Mouse (Mus musculus) heart, adult 9 months (tissue): ENCODE data around the gene Rsc1a1.

ENCODE experiments used
- DNase-seq, 2 experiments: peaks; one replicate each; pipeline ENCODE4 v3.0.0; 2022; ENCODE audit warnings: low spot score in 2 of 2

Gene Rsc1a1

DNA sequence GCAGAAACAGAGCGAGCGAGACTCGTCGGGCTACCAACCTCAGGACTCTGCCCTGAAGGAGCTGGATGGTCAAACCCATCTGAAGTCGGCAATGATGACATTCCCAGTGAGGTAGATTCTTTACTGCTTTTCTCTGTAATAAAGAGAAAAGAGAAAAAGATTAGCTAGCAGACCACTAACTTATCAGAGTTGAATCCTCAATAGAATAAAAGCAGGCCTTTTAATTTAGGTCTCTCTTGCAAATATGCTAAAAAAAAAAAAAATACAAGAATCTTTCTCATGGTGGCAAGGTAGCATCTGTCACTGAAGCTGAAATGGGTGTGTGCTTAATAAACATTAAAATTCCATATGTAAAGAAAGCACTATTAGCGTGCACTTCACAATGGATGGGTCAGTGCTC, at the start of gene Rsc1a1:
TSS of gene Rsc1a1 (minus strand) at position 101 of the 400 bp plus-strand sequence.
- DNase-seq = no peak

DNA sequence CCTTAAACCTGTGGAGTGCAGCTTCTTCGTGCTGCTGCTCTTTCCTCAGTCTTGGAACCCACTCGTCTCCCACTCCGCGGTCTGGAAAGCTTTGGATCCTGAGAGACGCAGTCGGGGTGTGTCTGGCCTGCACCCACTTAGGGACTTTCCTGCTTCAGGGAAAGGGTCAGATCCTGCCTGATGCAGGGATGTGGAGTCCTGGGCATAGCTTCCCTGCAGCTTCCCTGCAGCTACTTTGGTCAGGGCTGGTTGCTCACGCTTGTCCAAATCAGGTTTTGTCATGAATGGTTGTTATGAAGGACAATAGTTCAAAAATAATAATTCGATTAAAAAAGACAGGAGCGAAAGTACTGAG, 49.8 kb upstream of the Rsc1a1 start:
- no peak for DNase-seq

DNA sequence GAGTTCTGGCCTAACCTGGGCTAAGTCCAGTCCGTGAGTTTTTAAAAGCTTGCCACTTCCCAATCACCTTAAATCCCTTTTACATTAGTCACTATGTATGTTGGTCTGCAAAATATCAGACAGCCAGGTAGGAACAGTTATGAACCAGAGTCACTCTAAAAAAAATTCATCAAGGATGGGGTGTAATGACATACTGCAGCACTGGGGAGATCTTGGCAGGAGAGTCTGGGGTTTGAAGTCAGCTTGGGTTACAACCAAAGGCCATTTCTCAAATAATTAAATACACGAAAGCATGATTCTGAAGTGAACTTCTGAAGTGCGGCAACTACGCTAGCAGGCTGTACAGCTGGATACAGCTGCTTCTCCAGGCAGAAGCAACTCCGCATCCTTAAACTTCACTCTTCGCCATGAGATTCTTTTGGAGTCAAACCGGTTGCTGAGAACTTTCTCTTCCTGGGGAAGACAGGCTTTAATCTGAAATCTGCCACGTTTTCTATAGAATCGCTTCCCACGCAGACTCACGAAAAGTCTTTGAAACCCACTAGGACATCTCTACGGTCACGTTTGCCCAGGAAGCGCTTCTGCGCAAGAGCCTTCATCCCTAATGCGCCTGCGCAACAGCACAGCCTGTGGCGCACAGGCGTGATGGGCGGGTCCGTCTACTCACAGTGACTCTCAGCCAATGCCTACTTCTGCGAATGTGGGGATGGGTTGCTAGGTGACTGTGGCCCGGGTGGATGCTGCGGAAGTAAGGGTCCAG, 49.2 kb upstream of the Rsc1a1 start:
- DNase-seq = peak; percentile 92 to 94

DNA sequence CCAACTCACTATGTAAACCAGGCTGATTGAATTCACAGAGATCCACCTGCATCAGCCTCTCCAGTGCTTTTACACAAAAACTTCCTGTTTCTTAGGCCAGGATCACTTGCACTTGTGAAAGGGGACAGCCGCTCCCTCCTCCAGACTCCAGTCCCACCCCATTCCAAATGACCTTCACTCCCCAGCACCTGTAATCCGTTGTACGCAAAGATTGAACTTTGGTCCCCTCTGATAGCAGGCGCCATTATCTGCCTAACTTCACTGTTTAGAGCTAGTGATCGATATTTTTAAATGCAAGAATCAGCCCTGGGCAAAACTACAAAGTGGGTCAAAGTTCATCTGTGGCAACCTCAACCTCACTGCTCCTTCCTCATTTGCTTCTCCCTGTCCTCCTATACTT, 46.4 kb upstream of the Rsc1a1 start:
- no peak for DNase-seq

DNA sequence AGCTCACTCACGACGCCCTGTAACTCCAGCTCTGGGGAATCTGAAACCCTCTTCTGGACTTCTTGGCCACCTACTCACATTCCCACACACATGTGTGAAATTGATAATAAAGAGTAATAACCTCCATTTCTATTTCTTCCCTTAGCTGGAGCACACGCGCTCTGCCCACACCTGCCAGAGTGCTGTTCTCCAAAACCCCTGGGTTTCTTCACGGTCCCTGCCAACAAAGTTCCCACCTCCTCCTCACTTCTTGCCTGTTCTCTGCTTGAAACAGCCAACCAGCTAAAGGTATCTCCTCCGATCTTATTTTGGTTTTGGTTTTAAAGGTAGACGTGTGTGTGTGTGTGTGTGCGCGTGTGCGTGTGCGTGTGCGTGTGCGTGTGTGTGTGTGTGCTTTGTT, 45.0 kb upstream of the Rsc1a1 start:
- no peak for DNase-seq

DNA sequence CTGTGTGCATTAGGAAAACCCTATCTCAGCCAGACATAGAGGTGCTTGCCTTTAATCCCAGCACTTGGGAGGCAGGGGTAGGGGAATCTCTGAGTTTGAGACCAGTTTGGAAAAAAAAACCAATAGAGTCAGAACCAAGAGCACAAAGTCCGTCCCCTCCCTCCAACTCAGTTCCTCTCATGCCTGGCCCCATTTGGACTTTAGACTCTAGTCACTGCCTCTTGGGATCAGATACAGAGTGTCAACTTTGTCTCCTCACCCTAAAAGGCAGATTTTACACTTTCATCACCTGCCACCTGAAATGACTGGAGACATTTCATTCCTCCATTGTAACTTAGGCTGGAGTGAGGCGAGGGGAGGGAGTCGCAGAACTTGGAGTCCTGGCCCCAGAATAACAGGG, 43.9 kb upstream of the Rsc1a1 start:
- no peak for DNase-seq

DNA sequence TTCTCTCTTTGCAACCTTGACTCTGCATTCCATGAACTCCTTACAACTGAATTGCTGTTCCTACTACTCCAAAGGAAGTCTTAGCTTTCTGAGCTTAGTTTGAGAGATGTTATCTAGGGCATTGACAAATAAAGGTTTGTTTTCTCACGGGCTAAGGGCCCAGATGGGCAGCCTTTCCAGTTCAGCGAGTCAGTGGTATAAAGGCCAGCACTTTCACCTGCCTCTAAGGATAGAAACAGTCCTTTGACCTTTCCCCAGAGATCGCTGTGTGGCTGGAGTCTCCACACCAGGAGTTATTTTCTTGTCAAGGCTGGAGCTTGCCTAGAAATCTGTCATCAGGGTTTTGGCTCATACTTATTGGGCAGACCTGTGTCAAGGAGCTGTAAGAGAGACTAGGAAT, 40.3 kb upstream of the Rsc1a1 start:
- DNase-seq = no peak

DNA sequence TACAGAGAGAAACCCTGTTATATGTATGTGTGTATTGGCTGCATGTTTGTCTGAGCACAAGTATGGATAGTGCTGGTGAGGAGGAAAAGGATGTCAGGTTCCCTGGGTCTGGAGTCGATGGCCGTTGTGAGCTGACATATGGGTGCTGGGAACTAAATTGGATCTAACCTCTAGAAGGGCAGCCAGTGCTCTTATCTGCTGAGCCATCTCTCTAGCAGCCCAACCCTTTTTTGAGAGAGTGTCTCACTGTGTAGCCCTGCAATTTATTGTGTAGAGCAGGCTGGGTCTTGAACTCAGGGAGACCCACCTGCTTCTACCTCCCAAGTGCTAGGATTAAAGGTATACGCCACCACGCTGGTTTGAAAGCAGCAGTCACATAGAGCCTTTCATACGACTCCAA, 39.9 kb upstream of the Rsc1a1 start:
- DNase-seq = no peak

DNA sequence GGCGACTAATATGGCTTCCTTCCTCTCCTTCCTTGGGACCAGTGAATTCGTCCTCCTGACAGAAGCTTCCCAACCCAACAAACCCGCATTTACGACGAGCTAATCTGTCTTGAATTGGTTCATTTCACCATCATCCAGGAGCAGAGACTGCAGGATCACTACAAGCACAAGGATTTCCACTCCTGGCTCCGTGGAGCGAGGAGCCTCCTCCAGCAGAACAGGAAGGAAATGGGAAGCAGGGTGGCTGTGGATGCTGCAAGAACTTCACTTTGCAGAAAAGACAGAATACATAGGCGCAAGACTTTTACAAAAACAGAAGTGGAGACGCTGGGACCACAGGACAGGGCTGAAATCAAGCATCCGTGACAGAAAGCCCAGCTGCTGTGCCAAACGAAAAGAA, 39.2 kb upstream of the Rsc1a1 start:
- DNase-seq = no peak

DNA sequence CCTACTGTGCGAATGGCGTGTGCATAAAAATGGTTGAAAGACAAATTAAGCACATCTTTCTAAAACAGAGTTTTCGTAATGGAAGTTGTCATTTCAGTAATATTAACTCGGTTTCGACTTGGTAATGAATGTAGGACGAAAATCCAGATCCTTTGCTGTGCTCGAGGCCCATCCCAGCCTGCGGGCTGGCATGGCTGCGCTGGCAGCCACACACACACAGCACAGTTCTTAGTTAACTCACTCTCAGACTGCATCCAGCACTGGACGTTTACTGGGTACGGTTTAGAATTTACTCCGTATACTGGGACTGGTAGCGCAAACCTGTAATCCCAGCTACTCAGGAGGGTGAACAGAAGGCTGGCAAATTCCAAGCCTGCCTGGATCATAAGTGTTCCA, 38.3 kb upstream of the Rsc1a1 start:
- DNase-seq = no peak

DNA sequence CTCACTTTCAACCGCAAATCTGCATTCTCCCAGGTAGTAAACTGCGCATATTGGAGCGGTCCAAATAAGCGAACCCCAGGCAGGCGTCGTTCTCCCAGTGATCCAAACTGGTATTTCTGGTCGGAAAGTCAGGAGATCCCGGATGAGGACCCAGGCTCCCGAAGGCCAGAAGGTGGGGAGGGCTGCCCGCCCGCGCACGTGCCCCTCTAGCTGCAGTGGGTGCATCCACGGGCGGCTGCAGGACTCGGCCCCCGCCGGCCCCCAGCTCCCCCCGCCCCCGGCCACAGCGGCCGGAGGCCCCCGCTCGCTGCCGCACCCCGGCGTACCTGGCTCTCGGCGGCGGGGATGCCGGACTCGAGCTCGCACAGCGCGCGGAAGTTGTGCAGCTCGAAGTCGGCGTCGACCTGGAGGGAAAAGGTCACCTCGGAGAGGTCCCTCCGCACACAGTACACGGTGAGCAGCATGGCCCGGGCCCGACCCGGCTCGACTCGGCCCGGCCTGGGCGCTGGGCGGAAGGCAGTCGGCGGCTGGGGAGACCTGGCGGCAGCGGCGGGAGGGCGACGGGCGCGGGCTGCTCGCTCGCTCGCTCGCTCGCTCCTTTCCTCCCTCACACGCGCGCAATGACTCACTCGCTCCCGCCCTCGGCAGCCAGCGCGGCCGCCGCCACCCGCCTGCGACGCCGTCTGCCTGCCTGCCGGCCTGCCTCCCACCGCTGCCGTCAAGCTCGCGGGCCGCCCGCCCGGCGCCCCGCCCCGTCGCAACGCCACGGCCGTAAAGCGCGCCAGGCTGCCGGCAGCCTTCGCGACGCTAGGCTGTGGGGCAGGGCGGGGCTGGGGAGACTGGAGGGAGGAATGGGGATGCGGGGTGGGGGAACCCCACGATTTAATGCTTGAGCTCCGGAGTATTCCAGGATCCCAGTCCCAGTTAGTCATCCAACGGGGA, 37.6 kb upstream of the Rsc1a1 start, which contains the start of gene Ddi2:
TSS of gene Ddi2 (minus strand) at position 689 of the 942 bp plus-strand sequence.
- peak; percentile 90 for DNase-seq

DNA sequence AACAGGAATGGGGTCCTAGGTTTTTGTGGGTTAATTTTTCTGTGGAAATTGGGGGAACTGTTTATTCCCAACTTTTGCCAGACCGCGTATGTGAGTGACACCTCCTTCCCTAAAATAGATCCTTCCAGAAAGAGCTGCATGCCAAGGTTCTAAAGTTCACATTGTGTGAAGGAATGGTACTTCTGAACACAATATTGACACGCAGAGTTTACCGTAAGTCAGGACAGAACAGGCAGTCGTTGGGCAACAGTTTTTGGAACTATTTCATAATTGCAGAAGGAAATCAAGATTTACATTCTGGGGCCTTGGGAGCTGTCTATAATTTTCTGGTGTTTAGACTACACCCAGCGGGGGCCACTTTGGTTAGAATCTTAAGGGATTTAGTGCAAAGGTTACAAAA, 36.6 kb upstream of the Rsc1a1 start:
- no peak for DNase-seq

DNA sequence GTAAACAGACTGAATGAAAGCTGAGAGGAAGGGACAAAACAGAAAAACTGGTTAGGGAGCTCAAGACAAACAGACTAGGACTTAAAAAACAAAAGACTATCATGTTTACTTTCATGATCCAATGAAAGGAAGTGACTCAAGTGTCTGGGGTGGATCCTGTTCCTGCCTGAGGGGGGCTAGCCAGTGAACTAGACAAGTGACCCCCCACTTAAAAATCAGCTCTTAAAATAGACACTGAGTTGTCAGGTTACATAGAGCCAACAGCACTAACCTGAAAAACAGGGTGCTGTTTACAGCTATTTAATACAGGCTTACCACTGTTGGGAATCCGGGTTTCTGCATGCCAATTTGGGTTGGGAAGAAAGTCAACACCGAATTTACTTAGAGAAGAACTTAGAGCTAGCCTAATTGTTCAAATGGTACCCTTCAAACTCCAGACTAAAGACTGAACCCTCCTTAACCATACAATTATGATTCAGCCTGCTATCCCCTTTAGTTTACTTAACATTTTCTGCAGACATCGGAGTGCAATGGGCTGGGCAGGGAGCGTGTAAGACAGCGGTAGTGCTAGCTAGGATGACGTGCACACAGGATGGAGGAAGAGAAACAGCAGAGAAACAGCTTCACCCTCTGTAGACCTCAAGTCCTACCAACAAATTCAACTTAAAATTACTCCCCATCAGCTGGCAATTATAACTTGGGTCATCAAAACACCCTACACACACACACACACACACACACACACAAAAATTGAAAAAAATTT, 35.5 kb upstream of the Rsc1a1 start:
- no peak for DNase-seq

DNA sequence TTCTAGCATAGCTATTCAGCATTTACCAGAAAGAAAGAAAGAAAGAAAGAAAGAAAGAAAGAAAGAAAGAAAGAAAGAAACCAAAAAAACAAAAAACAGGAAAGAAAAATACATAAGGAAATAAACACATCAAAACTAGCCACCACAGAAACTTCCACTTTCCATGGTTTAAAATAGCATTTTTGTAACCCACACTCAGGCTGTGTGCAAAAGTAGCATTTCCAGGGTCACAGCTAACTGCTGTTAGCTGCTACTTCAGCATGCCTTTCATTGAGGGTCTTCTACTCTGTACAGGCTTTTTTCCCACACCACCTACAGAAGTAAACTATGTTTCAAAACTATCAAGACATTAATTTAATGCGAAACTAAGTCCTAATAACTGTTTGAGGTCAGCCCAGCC, 33.9 kb upstream of the Rsc1a1 start:
- no peak for DNase-seq

DNA sequence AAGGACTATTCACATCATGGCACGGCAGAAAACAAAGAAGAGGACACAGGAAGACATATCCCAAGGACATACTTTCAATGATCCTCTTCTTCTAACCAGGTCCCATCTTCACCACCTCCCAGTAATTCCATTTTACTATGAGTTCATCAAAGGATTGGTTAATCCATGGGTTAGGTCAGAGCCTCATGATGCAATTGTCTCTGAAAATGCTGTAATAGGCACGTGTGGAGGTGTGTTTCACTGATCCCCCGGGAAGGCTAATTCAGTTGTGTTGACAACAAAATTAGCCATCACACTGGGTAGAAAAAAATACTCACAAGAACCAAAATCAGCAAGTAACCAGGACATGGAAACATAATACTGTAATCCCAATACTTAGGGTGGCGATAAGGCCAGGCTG, 32.2 kb upstream of the Rsc1a1 start:
- DNase-seq = no peak

DNA sequence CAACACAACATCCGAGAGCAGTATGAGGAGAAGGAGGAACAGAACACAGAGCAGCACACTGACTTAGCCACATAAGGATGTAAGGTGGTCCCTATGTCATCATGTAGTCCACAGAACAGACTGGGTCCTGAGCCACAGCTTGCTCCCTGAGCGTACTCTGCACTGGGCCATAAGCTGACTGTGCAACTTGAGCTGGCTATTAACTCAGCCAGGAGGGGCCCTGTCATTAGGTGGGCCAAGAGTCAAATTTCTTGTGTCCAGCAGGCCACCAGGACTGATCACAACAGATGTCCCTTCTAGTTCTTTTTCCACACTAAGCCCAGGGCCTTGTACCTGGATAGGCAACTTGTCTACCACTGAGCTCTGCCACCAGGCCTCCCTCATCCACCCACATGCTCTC, 29.6 kb upstream of the Rsc1a1 start:
- no peak for DNase-seq

DNA sequence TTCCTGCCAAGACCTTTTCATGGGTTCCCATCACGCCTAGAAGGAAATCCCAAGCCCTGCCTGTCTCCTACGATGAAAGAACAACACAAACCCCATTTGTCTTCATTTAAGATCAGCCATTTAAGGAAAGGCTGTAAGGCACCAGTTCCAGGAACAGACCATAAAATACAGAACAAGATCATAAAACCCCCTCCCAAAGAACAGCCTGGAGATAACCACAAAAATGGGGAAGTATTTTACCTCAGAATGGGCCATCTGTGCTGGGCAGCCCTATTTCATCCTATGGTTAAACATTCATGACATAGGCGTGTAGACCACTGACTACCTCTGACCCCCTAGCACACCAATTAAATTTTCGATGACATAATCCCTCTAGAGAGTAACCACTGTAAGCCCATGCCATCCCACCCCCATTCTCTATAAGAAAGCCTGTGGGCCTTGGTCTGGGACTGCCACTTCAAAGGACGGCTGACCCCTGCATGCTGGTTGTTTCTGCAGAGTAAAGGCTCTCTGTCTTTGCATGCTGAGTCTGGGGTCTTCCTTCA, 28.3 kb upstream of the Rsc1a1 start:
- no peak for DNase-seq

DNA sequence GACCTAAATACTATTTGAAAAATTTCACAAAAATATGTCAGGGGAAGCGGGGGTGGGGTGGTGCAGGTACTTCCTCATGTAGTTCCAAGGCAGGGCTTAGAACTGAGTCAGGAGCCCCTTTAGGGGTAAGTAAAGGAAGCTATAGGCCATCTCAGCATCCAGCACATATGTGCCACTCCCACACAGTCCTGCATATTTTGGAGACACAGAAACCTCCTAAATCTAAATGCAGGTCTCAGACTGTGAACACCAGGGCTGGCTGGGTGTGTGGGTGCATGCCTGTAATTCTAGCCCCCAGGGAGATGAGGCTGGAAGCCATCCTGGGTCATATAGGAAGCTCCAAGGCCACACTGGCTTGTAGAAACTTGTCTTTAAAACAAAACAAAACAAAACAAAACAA, 25.9 kb upstream of the Rsc1a1 start:
- no peak for DNase-seq

DNA sequence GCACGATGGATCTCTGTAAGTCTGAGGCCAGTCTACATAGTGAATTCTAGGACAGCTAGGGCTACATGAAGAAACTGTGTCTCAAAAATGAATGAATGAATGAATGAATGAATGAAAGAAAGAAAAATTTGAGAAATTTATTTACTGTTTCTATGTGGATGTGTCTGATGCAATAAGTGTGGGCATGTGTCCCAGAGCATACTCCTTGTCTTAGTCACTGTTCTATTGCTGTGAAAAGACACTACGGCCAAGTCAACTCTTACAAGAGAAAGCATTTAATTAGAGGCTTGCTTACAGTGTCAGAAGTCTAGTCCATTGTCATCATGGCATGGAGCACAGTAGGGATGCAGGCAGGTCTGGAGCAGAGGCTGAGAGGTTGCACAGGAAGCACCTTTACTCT, 23.6 kb upstream of the Rsc1a1 start:
- DNase-seq = no peak

DNA sequence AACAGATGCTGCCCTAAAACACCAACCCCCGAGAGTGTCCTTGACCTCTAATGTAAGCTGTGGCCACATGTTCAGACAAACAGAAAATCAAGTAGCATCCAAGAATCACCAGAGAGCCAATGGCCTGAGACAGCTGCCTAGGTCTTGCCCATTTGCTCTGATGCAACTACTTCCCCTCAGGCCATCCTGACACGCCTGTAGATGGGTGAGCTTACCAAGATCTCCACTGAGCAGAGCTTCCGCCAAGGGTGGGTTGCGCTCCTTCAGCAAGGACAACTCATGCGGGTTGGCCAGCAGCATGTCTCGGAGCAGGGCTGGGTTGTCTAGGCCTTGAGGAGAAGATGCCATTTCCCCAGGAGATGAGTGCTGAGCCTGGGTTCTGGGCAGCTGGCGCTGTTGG, 22.6 kb upstream of the Rsc1a1 start:
- no peak for DNase-seq

DNA sequence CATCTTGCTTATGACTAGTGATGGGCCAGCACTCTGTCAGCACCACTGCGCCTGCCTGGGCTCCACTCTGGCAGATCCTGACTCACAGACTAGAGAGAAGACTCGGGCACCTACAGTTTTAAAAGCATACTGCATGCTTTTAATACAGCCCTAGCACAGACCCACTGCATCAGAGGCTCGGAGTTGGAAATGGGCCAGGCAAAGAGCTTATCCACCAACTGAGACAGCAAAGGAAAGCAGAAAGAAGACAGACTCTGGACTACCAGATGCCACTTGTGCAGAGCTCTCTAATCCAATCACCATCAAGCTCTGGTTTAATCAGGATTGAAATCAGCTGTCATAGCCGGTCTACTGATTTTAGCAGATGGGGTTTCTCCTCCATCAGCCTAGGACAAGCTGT, 19.9 kb upstream of the Rsc1a1 start:
- no peak for DNase-seq

DNA sequence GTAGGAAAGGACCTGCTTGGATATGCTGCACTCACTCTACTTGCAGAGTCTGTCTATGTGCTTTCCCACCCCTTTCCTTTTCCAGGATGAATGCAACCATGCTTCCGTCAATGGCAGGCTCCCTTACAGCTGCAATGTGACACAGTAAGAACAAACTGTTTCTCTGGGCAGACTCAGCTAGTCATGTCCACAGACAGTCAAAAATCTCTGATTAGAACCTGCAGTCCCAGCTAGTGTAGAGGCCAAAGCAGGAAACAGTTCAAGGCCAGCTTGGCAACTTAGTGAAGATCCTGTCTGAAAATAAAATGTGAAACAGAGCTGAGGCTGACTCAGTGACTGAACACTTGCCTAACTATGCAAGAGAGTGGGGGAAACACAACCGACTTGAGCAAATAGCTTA, 19.2 kb upstream of the Rsc1a1 start:
- peak in 1 of 2 experiments; percentile 66 for DNase-seq
